Mouse (Mus musculus): ENCODE data around the gene Syt17.
"Not testable (repeated sequence)": the region's sequence is repeated elsewhere in the genome, so short reads cannot be mapped to it uniquely, and the experiment has no call there.

Syt17 gene

GRCm38 (mm10) chr7:118380056-118380455, 68.0 kb downstream of the Syt17 start:
- no peak for DNase-seq (ENCODE audit: low spot score)

DNA sequence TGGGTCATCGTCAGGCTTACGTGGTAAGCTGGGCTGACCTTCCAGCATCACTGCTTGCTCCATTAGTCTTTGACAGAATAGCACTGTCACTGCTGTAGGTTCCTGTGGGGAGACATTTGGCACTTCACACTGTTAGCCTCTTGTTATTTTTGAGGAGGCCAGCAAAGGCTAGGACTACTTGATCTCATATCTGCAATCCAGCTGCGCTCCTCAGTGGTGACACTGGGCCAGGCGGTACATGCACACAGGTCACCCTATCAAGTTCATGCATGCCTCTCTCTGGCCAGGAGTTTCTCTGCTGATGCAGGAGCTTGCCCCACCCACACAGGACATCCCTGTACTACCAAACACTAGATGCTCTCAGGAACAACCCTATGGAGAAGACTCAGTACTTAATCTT, 71.4 kb downstream of the Syt17 start:
- DNase-seq (ENCODE audit: low spot score), result no peak

DNA sequence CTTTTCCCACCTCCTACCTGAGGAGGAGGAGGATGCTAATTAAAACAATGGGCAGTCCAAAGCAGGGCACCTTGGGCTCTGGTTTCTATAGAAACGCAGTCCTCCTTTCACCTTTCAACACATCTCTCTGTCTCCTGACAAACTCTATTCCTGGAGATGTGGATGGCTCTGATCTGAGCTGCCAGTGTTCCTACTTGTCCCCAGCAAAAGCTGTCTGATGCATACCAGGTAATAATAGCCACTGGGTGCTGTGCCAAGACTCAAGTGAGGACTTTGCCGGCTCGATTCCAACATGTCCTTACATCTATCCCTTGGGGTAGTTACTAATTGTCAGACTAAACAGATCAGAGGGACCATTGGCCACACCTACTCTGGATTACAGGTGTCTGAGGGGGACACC, 72.7 kb downstream of the Syt17 start:
- DNase-seq (ENCODE audit: low spot score), result no peak

GRCm38 (mm10) chr7:118371361-118371760, 76.7 kb downstream of the Syt17 start:
- DNase-seq (ENCODE audit: low spot score), result no peak

- no peak for DNase-seq (ENCODE audit: low spot score)
Measured at GRCm38 (mm10) chr7:118369705-118370104, 78.3 kb downstream of the Syt17 start.

DNA sequence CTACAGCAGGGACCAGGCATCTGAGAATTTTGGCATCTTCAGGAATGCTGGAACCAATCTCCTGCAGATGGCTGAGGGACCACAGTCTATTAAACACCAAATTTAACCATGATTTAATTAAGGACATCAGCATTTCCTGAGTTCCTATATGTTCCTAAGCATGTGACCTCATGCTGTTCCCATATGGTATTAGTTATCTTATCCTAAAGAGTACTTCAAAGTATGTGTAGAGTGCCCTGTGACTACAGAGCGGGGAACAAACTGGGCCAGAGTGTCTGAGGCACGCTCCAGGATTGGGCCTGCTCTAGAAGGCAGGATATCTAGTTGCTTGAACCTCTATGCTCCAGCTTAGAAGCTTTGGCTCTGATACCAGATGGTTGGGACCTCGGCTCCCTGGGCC, 82.1 kb downstream of the Syt17 start:
- DNase-seq (ENCODE audit: low spot score), result no peak

GRCm38 (mm10) chr7:118365251-118365650, 82.8 kb downstream of the Syt17 start:
- DNase-seq (ENCODE audit: low spot score), result peak; percentile 41

DNA sequence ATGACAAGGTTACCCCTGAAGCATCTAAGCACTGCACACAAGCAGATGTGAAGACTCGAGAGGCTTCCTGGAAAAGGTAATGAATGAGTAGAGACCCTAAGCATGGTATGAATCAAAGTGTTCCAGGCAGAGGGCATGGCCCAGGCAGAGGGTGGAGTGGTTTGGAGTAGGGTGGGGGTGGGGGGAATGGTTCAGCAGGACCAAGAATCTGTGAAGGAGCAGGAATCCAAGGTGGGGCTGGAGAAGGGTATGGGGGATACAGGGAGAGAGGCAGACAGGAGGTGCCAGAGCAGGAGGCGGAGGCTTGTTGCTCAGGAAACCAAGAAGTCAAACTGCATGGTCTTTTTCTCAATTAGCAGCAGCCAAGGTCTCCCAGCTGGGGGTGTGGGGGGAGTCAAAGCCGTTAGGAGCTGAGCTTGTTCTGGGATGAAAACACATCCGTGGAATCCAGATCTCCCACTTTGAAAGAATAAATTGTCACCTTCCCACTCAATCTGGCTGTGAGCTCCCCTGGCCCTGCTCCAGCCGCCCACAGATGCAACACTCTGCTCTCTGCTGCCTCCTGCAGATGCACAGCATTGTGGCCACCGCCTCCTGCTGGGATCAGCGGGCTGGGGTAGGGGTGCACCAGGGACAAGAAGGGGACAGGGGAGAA, 83.5 kb downstream of the Syt17 start:
- peak; percentile 21 for DNase-seq (ENCODE audit: low spot score)

DNA sequence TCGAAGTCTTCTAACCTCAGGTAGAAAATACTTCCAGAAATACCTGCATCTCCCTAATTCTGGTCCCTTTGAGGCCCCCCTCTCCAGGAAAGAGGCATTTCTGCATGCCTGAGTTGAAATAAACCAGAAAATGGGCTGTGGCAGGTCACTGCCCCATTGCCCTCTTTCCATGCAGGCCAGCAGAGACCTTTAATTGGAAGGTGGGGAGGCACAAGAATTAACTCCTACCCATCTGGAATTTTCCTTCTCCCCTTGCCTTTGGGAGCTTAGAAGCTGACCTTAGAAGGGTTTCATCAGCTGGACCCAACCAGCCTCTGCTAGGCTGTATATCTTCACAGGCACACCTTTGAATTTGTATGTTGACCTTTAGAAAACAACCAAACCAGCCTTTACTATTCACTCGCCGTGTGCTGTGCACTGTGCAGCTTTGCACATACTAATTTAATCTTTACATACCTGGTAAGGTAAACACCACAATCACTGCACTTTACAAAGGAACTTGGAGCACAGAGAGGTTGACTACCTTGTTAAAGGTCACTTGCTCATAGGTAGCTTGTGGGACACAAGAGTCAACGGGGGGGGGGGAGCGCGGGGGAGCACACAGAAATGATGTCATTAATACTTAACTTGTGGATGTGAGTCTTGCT, 84.3 kb downstream of the Syt17 start:
- no peak for DNase-seq (ENCODE audit: low spot score)

- DNase-seq (ENCODE audit: low spot score), result no peak
Measured at GRCm38 (mm10) chr7:118362931-118363330, 85.1 kb downstream of the Syt17 start.

GRCm38 (mm10) chr7:118362258-118362657, 85.8 kb downstream of the Syt17 start:
- DNase-seq (ENCODE audit: low spot score), result no peak

- DNase-seq (ENCODE audit: low spot score), result peak; percentile 21
Measured at GRCm38 (mm10) chr7:118358977-118359376, 89.0 kb downstream of the Syt17 start.

GRCm38 (mm10) chr7:118356410-118357005, 91.5 kb downstream of the Syt17 start:
- DNase-seq (ENCODE audit: low spot score), result not testable (repeated sequence)

GRCm38 (mm10) chr7:118350840-118351239, 97.2 kb downstream of the Syt17 start:
- no peak for DNase-seq (ENCODE audit: low spot score)

DNA sequence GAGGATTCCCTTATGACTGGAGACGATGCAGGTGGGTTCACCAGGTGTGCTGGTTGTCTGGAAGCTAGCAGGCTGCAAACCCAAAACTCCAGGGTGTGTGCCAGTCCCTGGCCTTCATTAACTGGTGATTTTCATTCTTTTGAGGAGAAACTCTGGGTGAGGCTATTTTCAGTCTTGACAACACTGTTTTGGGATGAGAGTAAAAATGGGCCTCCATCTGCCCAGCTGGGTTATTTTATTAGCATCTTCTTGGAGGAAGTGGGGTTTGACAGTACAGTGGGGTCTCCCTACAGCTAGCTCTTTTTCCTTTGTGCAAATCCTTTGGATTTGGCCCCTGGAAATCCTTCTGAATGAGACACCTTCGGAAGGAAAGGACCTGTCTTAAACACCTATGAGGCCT, 101.1 kb downstream of the Syt17 start:
- DNase-seq (ENCODE audit: low spot score), result no peak

GRCm38 (mm10) chr7:118346432-118346831, 101.6 kb downstream of the Syt17 start:
- no peak for DNase-seq (ENCODE audit: low spot score)

DNA sequence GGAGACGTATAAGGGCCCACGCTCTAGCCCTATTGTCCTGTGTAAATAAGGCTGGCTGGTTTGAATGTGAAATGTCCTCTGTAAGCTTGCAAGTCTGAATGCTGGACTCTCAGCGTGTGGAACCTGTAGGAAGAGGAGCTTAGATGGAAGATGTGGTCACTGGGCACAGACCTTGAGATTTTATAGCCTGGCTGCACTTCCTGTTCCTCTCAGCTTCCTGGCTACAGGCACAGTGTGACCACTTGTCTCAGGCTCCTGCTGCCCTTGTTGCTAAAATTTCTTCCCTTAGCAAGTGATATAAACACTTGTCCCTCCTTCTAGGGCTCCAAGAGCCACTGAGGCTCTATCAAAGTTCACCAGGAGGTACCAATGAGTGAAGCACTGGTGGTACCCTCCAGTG, 102.6 kb downstream of the Syt17 start:
- DNase-seq (ENCODE audit: low spot score), result no peak

DNA sequence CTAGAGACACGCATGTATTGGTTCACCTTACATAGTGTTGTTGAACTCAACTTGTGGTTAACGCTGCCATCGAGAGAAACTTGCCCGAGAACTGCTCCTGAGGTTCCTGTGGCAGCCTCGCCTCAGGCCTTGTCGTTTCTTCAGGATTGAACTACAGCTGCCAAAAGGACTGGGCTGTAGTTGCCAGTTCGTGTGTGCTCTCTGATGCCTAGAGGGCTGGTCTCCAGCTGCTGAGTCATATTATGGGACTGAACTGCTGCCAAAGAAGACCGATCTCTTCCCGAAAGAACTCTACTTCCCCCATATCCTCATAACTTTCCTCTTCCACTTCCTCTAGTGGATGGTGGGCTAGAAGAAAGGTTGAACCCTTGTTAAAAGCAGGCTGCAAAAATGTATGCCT, 103.3 kb downstream of the Syt17 start:
- peak; percentile 57 for DNase-seq (ENCODE audit: low spot score)
